Mouse (Mus musculus): ENCODE measurements around the gene Wdsub1. TPM values are rescaled to one million over a fixed set of nuclear protein-coding genes. Genes with fewer than 3 reads are reported as not detected.

Wdsub1 gene
- polyA plus RNA-seq, 1 experiment from 2014 or later = 32.8 TPM

DNA sequence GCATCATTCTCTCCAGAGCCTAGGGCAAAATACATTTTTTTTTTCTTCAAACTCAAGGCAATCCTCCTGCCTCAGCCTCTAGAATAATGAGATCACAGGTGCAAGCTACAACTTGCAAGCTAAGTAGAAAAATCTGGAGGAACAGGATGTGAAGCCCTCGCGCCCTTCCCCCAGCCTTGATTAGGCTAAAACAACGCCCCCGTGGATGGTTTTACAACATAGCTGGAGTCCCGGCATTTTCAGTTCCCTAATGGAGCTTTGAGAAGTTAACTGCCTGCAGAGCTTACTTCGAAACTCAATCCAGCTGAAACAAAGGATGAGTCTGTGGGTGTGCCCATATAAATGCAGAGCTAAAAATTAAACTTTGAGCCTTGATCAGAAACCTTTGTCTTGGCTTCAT lies 7.3 kb upstream of the Wdsub1 start:
- peaks cover 15% of the 10 kb centered on the region for H3K36me3 ChIP-seq (ENCODE audit: control insufficient read depth, insufficient read depth, low read length)
- H3K9me3 ChIP-seq (ENCODE audit: control insufficient read depth, low read length) = no peaks in the 10 kb centered on the region
- no peak overlapping the region for H3K9ac ChIP-seq (ENCODE audit: low read length)
- DNase-seq (ENCODE audit: low spot score) = no peak
- no peak for ATAC-seq (replicated peaks; ENCODE audit: low FRiP score, low TSS enrichment, low read depth)
- no peak overlapping the region for H3K4me2 ChIP-seq (ENCODE audit: low read length)
- H3K4me3 ChIP-seq (ENCODE audit: low read depth, low read length) = no peak overlapping the region
- WGBS = 76% methylated on average over 6 of the region's 6 CpGs
- H3K27me3 ChIP-seq (replicated peaks; ENCODE audit: control insufficient read depth, insufficient read depth, low read length) = no peaks in the 10 kb centered on the region
- no peak overlapping the region for H3K27ac ChIP-seq (ENCODE audit: low read depth)
- H3K4me1 ChIP-seq (replicated peaks; ENCODE audit: control insufficient read depth, insufficient read depth, low read length) = no peaks in the 10 kb centered on the region

GRCm38 (mm10) chr2:59882742-59883281 lies 421 bp upstream of the Wdsub1 start:
- peak overlapping the region; percentile 58 for H3K4me2 ChIP-seq (ENCODE audit: low read length)
- H3K27ac ChIP-seq (ENCODE audit: low read depth) = no peak overlapping the region
- H3K4me1 ChIP-seq (replicated peaks; ENCODE audit: control insufficient read depth, insufficient read depth, low read length) = peaks cover 6% of the 10 kb centered on the region; the same call in 1 of the 2 replicates
- DNase-seq (ENCODE audit: low spot score) (peak; percentile 49), ATAC-seq (replicated peaks; ENCODE audit: low FRiP score, low TSS enrichment, low read depth) (peak; percentile 44)
- H3K27me3 ChIP-seq (replicated peaks; ENCODE audit: control insufficient read depth, insufficient read depth, low read length) = no peaks in the 10 kb centered on the region
- no peak overlapping the region for H3K9ac ChIP-seq (ENCODE audit: low read length)
- H3K36me3 ChIP-seq (ENCODE audit: control insufficient read depth, insufficient read depth, low read length) = no peaks in the 10 kb centered on the region
- peak overlapping the region; percentile 84 for H3K4me3 ChIP-seq (ENCODE audit: low read depth, low read length)
- WGBS = 55% methylated on average over 8 of the region's 8 CpGs
- H3K9me3 ChIP-seq (ENCODE audit: control insufficient read depth, low read length) = no peaks in the 10 kb centered on the region; the same call in 1 of the 2 replicates

GRCm38 (mm10) chr2:59881404-59881803 lies 987 bp downstream of the Wdsub1 start:
- peaks cover 3% of the 10 kb centered on the region; the same call in 1 of the 2 replicates for H3K36me3 ChIP-seq (ENCODE audit: control insufficient read depth, insufficient read depth, low read length)
- ATAC-seq (replicated peaks; ENCODE audit: low FRiP score, low TSS enrichment, low read depth) = no peak
- H3K9me3 ChIP-seq (ENCODE audit: control insufficient read depth, low read length) = no peaks in the 10 kb centered on the region; the same call in 1 of the 2 replicates
- H3K9ac ChIP-seq (ENCODE audit: low read length) = no peak overlapping the region
- peak overlapping the region; percentile 84 for H3K4me3 ChIP-seq (ENCODE audit: low read depth, low read length)
- H3K27ac ChIP-seq (ENCODE audit: low read depth) = no peak overlapping the region
- DNase-seq (ENCODE audit: low spot score) = no peak
- H3K4me2 ChIP-seq (ENCODE audit: low read length) = peak overlapping the region; percentile 58
- WGBS = 66% methylated on average over 6 of the region's 6 CpGs
- peaks cover 6% of the 10 kb centered on the region; the same call in 1 of the 2 replicates for H3K4me1 ChIP-seq (replicated peaks; ENCODE audit: control insufficient read depth, insufficient read depth, low read length)
- no peaks in the 10 kb centered on the region for H3K27me3 ChIP-seq (replicated peaks; ENCODE audit: control insufficient read depth, insufficient read depth, low read length)

- no peaks in the 10 kb centered on the region for H3K27me3 ChIP-seq (replicated peaks; ENCODE audit: control insufficient read depth, insufficient read depth, low read length)
- H3K9me3 ChIP-seq (ENCODE audit: control insufficient read depth, low read length) = no peaks in the 10 kb centered on the region; the same call in 1 of the 2 replicates
- peaks cover 6% of the 10 kb centered on the region; the same call in 1 of the 2 replicates for H3K4me1 ChIP-seq (replicated peaks; ENCODE audit: control insufficient read depth, insufficient read depth, low read length)
- H3K9ac ChIP-seq (ENCODE audit: low read length) = no peak overlapping the region
- DNase-seq (ENCODE audit: low spot score) (no peak), ATAC-seq (replicated peaks; ENCODE audit: low FRiP score, low TSS enrichment, low read depth) (no peak)
- no peak overlapping the region for H3K27ac ChIP-seq (ENCODE audit: low read depth)
- H3K4me2 ChIP-seq (ENCODE audit: low read length) = no peak overlapping the region
- peaks cover 10% of the 10 kb centered on the region; the same call in 1 of the 2 replicates for H3K36me3 ChIP-seq (ENCODE audit: control insufficient read depth, insufficient read depth, low read length)
- no peak overlapping the region for H3K4me3 ChIP-seq (ENCODE audit: low read depth, low read length)
- WGBS = 74% methylated on average over 19 of the region's 19 CpGs
These were observed 4.2 kb downstream of the Wdsub1 start for GRCm38 (mm10) chr2:59878221-59878620.

DNA sequence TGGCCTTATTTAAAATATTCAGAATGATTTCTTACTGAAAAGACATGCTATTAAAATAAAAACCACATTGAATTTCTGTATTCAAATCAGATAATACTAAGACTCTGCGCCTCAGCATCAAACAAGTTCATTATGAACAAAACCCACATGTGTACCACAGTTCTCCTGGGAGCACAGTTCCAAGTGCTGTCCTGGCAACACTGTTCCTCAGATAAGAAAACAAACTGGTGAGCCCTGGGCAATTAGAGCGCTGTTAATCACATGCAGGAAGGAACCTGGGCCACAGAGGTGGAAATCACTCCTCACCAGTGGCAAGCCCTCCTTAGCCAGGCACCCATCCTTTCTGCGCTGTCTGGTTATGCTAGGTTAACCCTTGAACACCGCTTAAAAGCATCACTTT lies 5.1 kb downstream of the Wdsub1 start:
- Histone ChIP-seq H3K36me3 (ENCODE audit: control insufficient read depth, insufficient read depth, low read length) (peaks cover 19% of the 10 kb centered on the region), H3K27ac (ENCODE audit: low read depth) (no peak overlapping the region), H3K9ac (ENCODE audit: low read length) (no peak overlapping the region), H3K9me3 (ENCODE audit: control insufficient read depth, low read length) (no peaks in the 10 kb centered on the region; the same call in 1 of the 2 replicates), H3K27me3 (replicated peaks; ENCODE audit: control insufficient read depth, insufficient read depth, low read length) (no peaks in the 10 kb centered on the region), H3K4me1 (replicated peaks; ENCODE audit: control insufficient read depth, insufficient read depth, low read length) (peaks cover 6% of the 10 kb centered on the region; the same call in 1 of the 2 replicates), H3K4me2 (ENCODE audit: low read length) (no peak overlapping the region), H3K4me3 (ENCODE audit: low read depth, low read length) (no peak overlapping the region)
- 87% methylated on average over 4 of the region's 4 CpGs for WGBS
- ATAC-seq (replicated peaks; ENCODE audit: low FRiP score, low TSS enrichment, low read depth) = no peak
- no peak for DNase-seq (ENCODE audit: low spot score)

DNA sequence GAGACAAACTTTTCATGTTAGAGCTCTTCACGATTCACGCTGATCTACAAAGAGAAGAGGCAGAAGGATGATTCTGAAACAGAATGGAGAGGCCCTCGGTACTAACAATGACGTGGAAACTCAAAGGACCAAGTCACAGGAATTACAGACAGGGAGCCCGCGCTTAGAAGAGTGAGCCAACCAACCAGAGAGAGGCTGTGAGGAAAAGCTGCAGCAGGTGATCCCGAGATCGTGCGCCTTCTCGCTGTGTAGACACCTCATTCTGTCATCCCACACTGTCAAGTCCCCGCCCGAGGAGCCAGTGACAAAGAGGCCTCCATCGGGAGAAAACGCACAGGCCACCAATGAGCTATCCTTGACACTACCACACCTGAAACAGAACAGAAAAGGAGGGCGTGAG lies 5.9 kb downstream of the Wdsub1 start:
- H3K9ac ChIP-seq (ENCODE audit: low read length) = no peak overlapping the region
- WGBS = 93% methylated on average over 15 of the region's 15 CpGs
- peaks cover 23% of the 10 kb centered on the region for H3K36me3 ChIP-seq (ENCODE audit: control insufficient read depth, insufficient read depth, low read length)
- H3K4me1 ChIP-seq (replicated peaks; ENCODE audit: control insufficient read depth, insufficient read depth, low read length) = peaks cover 2% of the 10 kb centered on the region; the same call in 1 of the 2 replicates
- DNase-seq (ENCODE audit: low spot score) = no peak
- H3K9me3 ChIP-seq (ENCODE audit: control insufficient read depth, low read length) = no peaks in the 10 kb centered on the region; the same call in 1 of the 2 replicates
- no peak overlapping the region for H3K4me3 ChIP-seq (ENCODE audit: low read depth, low read length)
- H3K4me2 ChIP-seq (ENCODE audit: low read length) = no peak overlapping the region
- ATAC-seq (replicated peaks; ENCODE audit: low FRiP score, low TSS enrichment, low read depth) = no peak
- no peaks in the 10 kb centered on the region for H3K27me3 ChIP-seq (replicated peaks; ENCODE audit: control insufficient read depth, insufficient read depth, low read length)
- no peak overlapping the region for H3K27ac ChIP-seq (ENCODE audit: low read depth)

DNA sequence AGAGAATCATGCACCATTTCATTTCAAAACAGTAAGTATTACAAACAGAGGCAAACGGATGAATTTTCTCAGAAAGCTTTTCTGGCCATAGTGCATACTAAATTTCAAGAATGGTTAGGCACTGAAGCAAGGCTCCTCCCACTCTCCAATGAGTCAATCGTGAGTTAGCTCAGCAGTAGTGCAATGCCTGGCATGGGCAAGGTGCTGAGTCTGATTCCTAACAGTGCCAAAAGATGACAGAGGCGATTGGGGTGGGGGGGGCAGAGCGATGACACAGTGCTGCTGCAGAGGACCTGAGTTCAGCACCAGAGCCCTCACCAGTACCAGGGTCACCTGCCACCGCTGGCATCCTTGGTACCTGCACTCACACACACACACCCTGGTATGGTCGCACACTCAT lies 11.9 kb downstream of the Wdsub1 start:
- no peak for ATAC-seq (replicated peaks; ENCODE audit: low FRiP score, low TSS enrichment, low read depth)
- Histone ChIP-seq H3K4me1 (replicated peaks; ENCODE audit: control insufficient read depth, insufficient read depth, low read length) (no peaks in the 10 kb centered on the region), H3K4me2 (ENCODE audit: low read length) (no peak overlapping the region), H3K27ac (ENCODE audit: low read depth) (no peak overlapping the region), H3K27me3 (replicated peaks; ENCODE audit: control insufficient read depth, insufficient read depth, low read length) (no peaks in the 10 kb centered on the region), H3K36me3 (ENCODE audit: control insufficient read depth, insufficient read depth, low read length) (peaks cover 20% of the 10 kb centered on the region), H3K4me3 (ENCODE audit: low read depth, low read length) (no peak overlapping the region), H3K9ac (ENCODE audit: low read length) (no peak overlapping the region), H3K9me3 (ENCODE audit: control insufficient read depth, low read length) (no peaks in the 10 kb centered on the region)
- 82% methylated on average over 6 of the region's 6 CpGs for WGBS
- no peak for DNase-seq (ENCODE audit: low spot score)

DNA sequence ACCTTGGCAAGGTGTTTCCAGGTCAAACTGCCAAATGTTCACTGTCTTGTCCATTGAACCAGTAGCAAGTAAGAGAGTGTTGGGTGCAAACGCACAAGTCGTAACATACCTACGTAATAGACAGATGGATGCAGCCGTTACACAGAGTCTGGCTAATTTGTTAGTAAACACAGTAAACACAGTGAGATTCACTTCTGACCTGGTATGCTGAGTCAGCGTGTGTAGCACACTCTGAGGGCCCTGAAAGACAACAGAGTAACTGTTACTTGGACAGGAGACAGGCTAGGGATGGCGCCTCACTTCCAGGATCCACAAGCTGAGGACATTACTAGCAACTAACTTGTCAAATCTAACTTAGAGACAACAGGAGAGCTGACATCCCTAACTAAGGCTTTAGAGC lies 19.8 kb downstream of the Wdsub1 start:
- H3K4me2 ChIP-seq (ENCODE audit: low read length) = no peak overlapping the region
- H3K9ac ChIP-seq (ENCODE audit: low read length) = no peak overlapping the region
- H3K27me3 ChIP-seq (replicated peaks; ENCODE audit: control insufficient read depth, insufficient read depth, low read length) = no peaks in the 10 kb centered on the region
- no peak overlapping the region for H3K4me3 ChIP-seq (ENCODE audit: low read depth, low read length)
- H3K36me3 ChIP-seq (ENCODE audit: control insufficient read depth, insufficient read depth, low read length) = peaks cover 32% of the 10 kb centered on the region
- WGBS = 85% methylated on average over 6 of the region's 6 CpGs
- ATAC-seq (replicated peaks; ENCODE audit: low FRiP score, low TSS enrichment, low read depth) (no peak), DNase-seq (ENCODE audit: low spot score) (no peak)
- H3K27ac ChIP-seq (ENCODE audit: low read depth) = no peak overlapping the region
- H3K9me3 ChIP-seq (ENCODE audit: control insufficient read depth, low read length) = no peaks in the 10 kb centered on the region
- no peaks in the 10 kb centered on the region for H3K4me1 ChIP-seq (replicated peaks; ENCODE audit: control insufficient read depth, insufficient read depth, low read length)

- peaks cover 29% of the 10 kb centered on the region for H3K36me3 ChIP-seq (ENCODE audit: control insufficient read depth, insufficient read depth, low read length)
- H3K9ac ChIP-seq (ENCODE audit: low read length) = no peak overlapping the region
- 91% methylated on average over 9 of the region's 9 CpGs for WGBS
- DNase-seq (ENCODE audit: low spot score) = no peak
- no peaks in the 10 kb centered on the region for H3K27me3 ChIP-seq (replicated peaks; ENCODE audit: control insufficient read depth, insufficient read depth, low read length)
- no peaks in the 10 kb centered on the region for H3K4me1 ChIP-seq (replicated peaks; ENCODE audit: control insufficient read depth, insufficient read depth, low read length)
- H3K4me2 ChIP-seq (ENCODE audit: low read length) = no peak overlapping the region
- no peak overlapping the region for H3K4me3 ChIP-seq (ENCODE audit: low read depth, low read length)
- no peak for ATAC-seq (replicated peaks; ENCODE audit: low FRiP score, low TSS enrichment, low read depth)
- H3K9me3 ChIP-seq (ENCODE audit: control insufficient read depth, low read length) = no peaks in the 10 kb centered on the region
- no peak overlapping the region for H3K27ac ChIP-seq (ENCODE audit: low read depth)
These were observed 28.0 kb downstream of the Wdsub1 start for GRCm38 (mm10) chr2:59854363-59854762.

Data from intestine, embryonic 14.5 days (tissue).